Mouse (Mus musculus) natural killer cell, adult 2 months (primary cell): ENCODE data around the gene Stxbp3.
"Not testable (repeated sequence)": the region's sequence is repeated elsewhere in the genome, so short reads cannot be mapped to it uniquely, and the experiment has no call there.

ENCODE experiments used
- DNase-seq, 2 experiments: peaks; one replicate each; pipeline ENCODE4 v3.0.0; 2022; ENCODE audit warnings: low spot score in 2 of 2

Gene Stxbp3

GRCm38 (mm10) chr3:108840000-108840715 lies at the start of gene Stxbp3:
Gene Stxbp3, minus strand, starts transcription at chr3:108840526.
- peak; percentile 98 to 99 for DNase-seq

GRCm38 (mm10) chr3:108889908-108890307 lies 49.6 kb upstream of the Stxbp3 start, which contains the start of gene Fndc7:
Gene Fndc7, minus strand, starts transcription at chr3:108890008.
- DNase-seq: no peak

GRCm38 (mm10) chr3:108887618-108887975 lies 47.3 kb upstream of the Stxbp3 start:
- DNase-seq: no peak

GRCm38 (mm10) chr3:108886934-108887617 lies 46.8 kb upstream of the Stxbp3 start:
- no peak for DNase-seq

- no peak for DNase-seq
Observed at GRCm38 (mm10) chr3:108885686-108886530, 45.6 kb upstream of the Stxbp3 start.

- DNase-seq: no peak
Observed at GRCm38 (mm10) chr3:108884706-108885289, 44.5 kb upstream of the Stxbp3 start.

GRCm38 (mm10) chr3:108883067-108883466 lies 42.7 kb upstream of the Stxbp3 start:
- no peak for DNase-seq

GRCm38 (mm10) chr3:108881873-108882272 lies 41.5 kb upstream of the Stxbp3 start:
- DNase-seq: not testable (repeated sequence)

- DNase-seq: peak; percentile 57 to 61
Observed at GRCm38 (mm10) chr3:108880544-108881507, 40.5 kb upstream of the Stxbp3 start.

GRCm38 (mm10) chr3:108879836-108880435 lies 39.6 kb upstream of the Stxbp3 start:
- no peak for DNase-seq

GRCm38 (mm10) chr3:108879129-108879528 lies 38.8 kb upstream of the Stxbp3 start:
- DNase-seq: no peak

GRCm38 (mm10) chr3:108870631-108871030 lies 30.3 kb upstream of the Stxbp3 start:
- no peak for DNase-seq

- DNase-seq: no peak
Observed at GRCm38 (mm10) chr3:108867449-108867848, 27.1 kb upstream of the Stxbp3 start.

GRCm38 (mm10) chr3:108865676-108866075 lies 25.4 kb upstream of the Stxbp3 start:
- DNase-seq: peak in 1 of 2 experiments; percentile 27

GRCm38 (mm10) chr3:108865129-108865528 lies 24.8 kb upstream of the Stxbp3 start:
- DNase-seq: no peak

GRCm38 (mm10) chr3:108863091-108863490 lies 22.8 kb upstream of the Stxbp3 start:
- no peak for DNase-seq

- not testable (repeated sequence) for DNase-seq
Observed at GRCm38 (mm10) chr3:108862282-108862681, 22.0 kb upstream of the Stxbp3 start.

GRCm38 (mm10) chr3:108860786-108861185 lies 20.5 kb upstream of the Stxbp3 start:
- DNase-seq: no peak

- no peak for DNase-seq
Observed at GRCm38 (mm10) chr3:108858231-108858770, 18.0 kb upstream of the Stxbp3 start.

- no peak for DNase-seq
Observed at GRCm38 (mm10) chr3:108857714-108858113, 17.4 kb upstream of the Stxbp3 start.
